Mouse (Mus musculus) kidney, adult 2 months (tissue): Measurements from ENCODE around the gene Hoxd13. TPM values are rescaled to one million over a fixed set of nuclear protein-coding genes. Genes with fewer than 3 reads are reported as not detected.

Experiments used
- DNase-seq: peaks from one replicate; pipeline ENCODE4 v3.0.0; 2021
- H3K27ac ChIP-seq: fragments of 200-500 bp; 2 replicates; pipeline ENCODE4 v1.5.1; 2012; ENCODE audit warnings: low read depth, low read length, control low read depth, inconsistent platforms; ENCODE audit not compliant: insufficient read depth
- H3K27me3 ChIP-seq: fragments of 200-500 bp; replicated peaks from 2 replicates; pipeline ENCODE4 v1.6.1; 2012; ENCODE audit warnings: mild to moderate bottlenecking, moderate library complexity, low read length, inconsistent platforms; ENCODE audit not compliant: control insufficient read depth, insufficient read depth
- H3K36me3 ChIP-seq: fragments of 200-500 bp; 2 replicates; pipeline ENCODE4 v1.6.1; 2012; ENCODE audit warnings: mild to moderate bottlenecking, moderate library complexity, low read length, inconsistent platforms; ENCODE audit not compliant: control insufficient read depth, insufficient read depth
- H3K4me1 ChIP-seq: fragments of 200-500 bp; 2 replicates; pipeline ENCODE4 v1.6.1; 2011; ENCODE audit warnings: low read length; ENCODE audit not compliant: control insufficient read depth, insufficient read depth
- H3K4me3 ChIP-seq: fragments of 200-500 bp; 2 replicates; pipeline ENCODE4 v1.5.1; 2011; ENCODE audit warnings: mild to moderate bottlenecking, low read depth, low read length, control low read depth; ENCODE audit not compliant: insufficient read depth
- CTCF ChIP-seq: fragments of 200-500 bp; conservative IDR thresholded peaks from 2 replicates; pipeline ENCODE4 v1.5.1; 2011; ENCODE audit warnings: low read depth, mild to moderate bottlenecking, control low read depth, low read length, moderate library complexity, mixed read lengths; ENCODE audit not compliant: insufficient read depth, insufficient read length
- POLR2A ChIP-seq: fragments of 200-500 bp; IDR thresholded peaks from one replicate; pipeline ENCODE4 v1.6.1; 2011; ENCODE audit warnings: low read depth, low read length, control low read depth
- WGBS: fragments of 180-500 bp; shearing (Covaris S2); methylation state at CpG from one replicate; pipeline ENCODE4 v1.1.7; 2018; 5-methylcytosine and 5-hydroxymethylcytosine counted together
- polyA plus RNA-seq: library from polyadenylated mRNA; depleted of rRNA; stranded (reverse); fragments of >200 nt; gene quantifications from 2 replicates; pipeline ENCODE4 v1.2.3, GENCODE M21; 2012; rRNA removed

Gene Hoxd13
- not detected in 2 replicates for polyA plus RNA-seq

GRCm38 (mm10) chr2:74667842-74668357 is at the start of gene Hoxd13:
Gene Hoxd13 (plus strand): TSS chr2:74668310.
- H3K4me3 ChIP-seq, result peak within 1 kb of the TSS; percentile 5; the same call in 1 of the 2 replicates
- H3K27me3 ChIP-seq, result peaks cover 10% of the 10 kb centered on the region
- no peaks in the 10 kb centered on the region for H3K4me1 ChIP-seq
- TF ChIP-seq POLR2A (no peak), CTCF (no peak)
- no peak for DNase-seq
- WGBS, result 1% methylated on average over 23 of the region's 51 CpGs
- no peaks in the 10 kb centered on the region for H3K36me3 ChIP-seq
- no peak within 1 kb of the TSS for H3K27ac ChIP-seq

- Histone ChIP-seq H3K4me1 (no peaks in the 10 kb centered on the region), H3K27ac (no peak overlapping the region), H3K27me3 (no peaks in the 10 kb centered on the region), H3K4me3 (no peak overlapping the region), H3K36me3 (no peaks in the 10 kb centered on the region)
- WGBS, result 73% methylated on average over 3 of the region's 3 CpGs
- DNase-seq, result no peak
- TF ChIP-seq POLR2A (no peak), CTCF (no peak)
Observed at GRCm38 (mm10) chr2:74619676-74620246, 48.3 kb upstream of the Hoxd13 start.

DNA sequence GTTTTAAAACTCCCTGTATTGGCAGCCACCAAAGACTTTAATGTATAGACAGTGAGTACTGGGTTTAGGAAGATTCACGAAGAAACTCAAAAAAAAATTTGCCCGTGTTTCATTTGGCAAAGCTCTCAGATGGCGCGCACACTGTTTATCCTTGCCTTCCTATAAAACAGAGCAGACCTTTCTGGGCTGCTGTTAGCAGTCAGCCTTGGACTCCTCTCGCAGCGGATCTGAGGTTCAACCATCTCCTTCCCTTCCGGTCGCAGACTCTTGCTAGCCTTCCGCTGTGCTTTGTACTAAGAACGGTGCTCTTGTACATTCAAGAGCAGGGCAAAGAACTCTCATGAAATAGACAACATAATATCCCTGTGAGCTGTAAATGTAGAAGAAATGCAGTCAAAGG is 47.7 kb upstream of the Hoxd13 start:
- no peaks in the 10 kb centered on the region for H3K27me3 ChIP-seq
- no peak overlapping the region for H3K4me3 ChIP-seq
- no peaks in the 10 kb centered on the region for H3K36me3 ChIP-seq
- H3K27ac ChIP-seq, result no peak overlapping the region
- WGBS, result 94% methylated on average over 10 of the region's 10 CpGs
- TF ChIP-seq CTCF (no peak), POLR2A (no peak)
- no peak for DNase-seq
- no peaks in the 10 kb centered on the region for H3K4me1 ChIP-seq

DNA sequence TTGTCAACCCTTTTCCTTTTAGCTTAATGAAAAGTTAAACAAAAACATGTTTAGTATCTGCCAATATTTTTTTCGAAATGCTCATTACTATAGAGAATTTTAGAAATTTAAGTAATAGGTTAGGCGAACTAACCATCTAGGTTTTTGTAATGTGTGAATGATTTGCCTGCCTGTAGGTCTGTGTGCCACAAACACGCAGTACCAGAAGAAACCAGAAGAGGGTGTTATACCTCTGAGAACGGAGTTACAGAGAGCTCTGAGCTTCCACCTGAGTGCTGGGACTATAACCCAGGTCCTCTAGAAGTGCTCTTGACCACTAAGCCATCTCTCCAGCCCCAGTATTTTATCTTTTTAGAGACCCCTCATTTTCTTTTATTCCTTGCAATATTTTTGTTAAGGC is 32.7 kb upstream of the Hoxd13 start:
- H3K36me3 ChIP-seq, result no peaks in the 10 kb centered on the region
- no peak for TF ChIP-seq CTCF
- no peak for TF ChIP-seq POLR2A
- DNase-seq, result no peak

GRCm38 (mm10) chr2:74642431-74642830 is 25.7 kb upstream of the Hoxd13 start:
- no peak overlapping the region for H3K27ac ChIP-seq
- no peak for DNase-seq
- peaks cover under 1% of the 10 kb centered on the region; the same call in 1 of the 2 replicates for H3K27me3 ChIP-seq
- H3K36me3 ChIP-seq, result no peaks in the 10 kb centered on the region
- no peak overlapping the region for H3K4me3 ChIP-seq
- 32% methylated on average over 5 of the region's 5 CpGs for WGBS
- TF ChIP-seq CTCF, result no peak
- TF ChIP-seq POLR2A, result no peak
- no peaks in the 10 kb centered on the region for H3K4me1 ChIP-seq

More for the DNA sequence above, 32.7 kb upstream of the Hoxd13 start:
- Histone ChIP-seq H3K27ac (no peak overlapping the region), H3K27me3 (no peaks in the 10 kb centered on the region), H3K4me3 (no peak overlapping the region), H3K4me1 (no peaks in the 10 kb centered on the region)
- WGBS, result 75% methylated on average over 4 of the region's 4 CpGs

- no peak for DNase-seq
- no peaks in the 10 kb centered on the region for H3K36me3 ChIP-seq
- H3K27ac ChIP-seq, result no peak overlapping the region
- no peak overlapping the region for H3K4me3 ChIP-seq
- H3K4me1 ChIP-seq, result no peaks in the 10 kb centered on the region
- TF ChIP-seq POLR2A (no peak), CTCF (no peak)
- 84% methylated on average over 3 of the region's 3 CpGs for WGBS
- peaks cover 5% of the 10 kb centered on the region; the same call in 1 of the 2 replicates for H3K27me3 ChIP-seq
Observed at GRCm38 (mm10) chr2:74645631-74646030, 22.5 kb upstream of the Hoxd13 start.

DNA sequence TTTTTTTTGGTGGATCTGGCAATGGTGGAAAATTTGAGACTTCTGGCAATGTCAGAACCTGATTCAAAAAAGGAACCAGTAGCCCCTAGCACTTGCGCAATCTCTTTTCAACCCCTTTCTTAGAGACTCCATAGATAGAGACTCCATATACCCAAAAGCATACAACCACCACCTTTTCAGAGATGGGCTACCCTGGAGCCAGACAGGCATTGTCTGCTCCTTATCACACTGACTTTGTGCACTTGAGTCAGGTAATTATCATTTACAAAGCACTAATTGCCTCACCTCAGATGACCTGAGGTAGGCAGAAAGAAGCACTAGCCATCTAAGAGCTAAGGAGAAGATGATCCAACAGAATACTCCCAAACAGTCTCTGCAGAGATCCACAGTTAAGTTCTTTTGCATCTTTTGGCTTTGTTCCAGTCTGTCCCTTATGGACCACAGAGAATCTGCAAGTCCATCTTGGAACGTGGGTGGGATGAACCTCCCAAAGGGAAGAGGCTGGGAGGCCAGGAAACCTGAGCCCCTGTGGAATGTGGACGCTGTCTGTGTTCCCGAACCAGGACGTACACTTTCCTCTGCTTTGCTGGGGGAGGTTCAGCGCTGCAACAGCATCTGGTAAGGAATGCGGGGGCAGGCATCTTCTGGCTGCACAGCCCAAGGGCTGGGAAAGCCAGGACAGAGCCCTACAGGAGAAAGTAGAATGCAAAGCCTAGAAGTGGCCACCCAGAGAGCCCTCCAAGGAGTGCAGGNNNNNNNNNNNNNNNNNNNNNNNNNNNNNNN is 20.8 kb upstream of the Hoxd13 start:
- DNase-seq, result no peak
- Histone ChIP-seq H3K36me3 (no peaks in the 10 kb centered on the region), H3K4me3 (no peak overlapping the region), H3K4me1 (no peaks in the 10 kb centered on the region), H3K27me3 (peaks cover 6% of the 10 kb centered on the region; the same call in 1 of the 2 replicates), H3K27ac (no peak overlapping the region)
- WGBS, result 21% methylated on average over 7 of the region's 7 CpGs
- no peak for TF ChIP-seq CTCF
- TF ChIP-seq POLR2A, result no peak
